Mouse (Mus musculus) ES-E14 (cell line): Measurements from ENCODE around the gene Cpt1c. TPM values are rescaled to one million over a fixed set of nuclear protein-coding genes. Genes with fewer than 3 reads are reported as not detected.

Experiments
- DNase-seq: peaks from one replicate; pipeline ENCODE4 v3.0.0-alpha.2; 2013; ENCODE audit warnings: low read depth, low spot score
- H3K27ac ChIP-seq: 2 replicates; pipeline ENCODE4 v1.5.1; 2012; ENCODE audit warnings: low read depth, mild to moderate bottlenecking, low read length, moderate library complexity, mixed read lengths; ENCODE audit not compliant: poor library complexity, insufficient read depth, severe bottlenecking
- H3K36me3 ChIP-seq: 2 replicates; pipeline ENCODE4 v1.6.1; 2012; ENCODE audit warnings: mild to moderate bottlenecking, low read length, moderate library complexity, mixed read lengths; ENCODE audit not compliant: control insufficient read depth, poor library complexity, insufficient read depth, severe bottlenecking
- H3K4me1 ChIP-seq, 2 experiments: fragments of 150-350 bp in 1 of 2; sonication (generic) in 1 of 2; 2 replicates each; pipeline ENCODE4 v1.6.1; 2012; ENCODE audit warnings: low read length in 2 of 2, mild to moderate bottlenecking in 1 of 2, mixed read lengths in 1 of 2; ENCODE audit not compliant: control insufficient read depth in 2 of 2, insufficient read depth in 2 of 2, poor library complexity in 1 of 2
- H3K4me3 ChIP-seq, 2 experiments: fragments of 150-350 bp in 1 of 2; sonication (generic) in 1 of 2; 2 replicates each; pipeline ENCODE4 v1.5.1; 2012; ENCODE audit warnings: low read length in 2 of 2, low read depth in 1 of 2, mild to moderate bottlenecking in 1 of 2, mixed read lengths in 1 of 2; ENCODE audit not compliant: insufficient read depth in 1 of 2, poor library complexity in 1 of 2, severe bottlenecking in 1 of 2
- H3K9ac ChIP-seq: 2 replicates; pipeline ENCODE4 v1.6.1; 2012; ENCODE audit warnings: low read depth, mild to moderate bottlenecking, low read length, mixed read lengths; ENCODE audit not compliant: poor library complexity, insufficient read depth, severe bottlenecking
- H3K9me3 ChIP-seq: fragments of 150-350 bp; sonication (generic); 2 replicates; pipeline ENCODE4 v1.6.1; 2012; ENCODE audit warnings: low read depth, mild to moderate bottlenecking, low read length; ENCODE audit not compliant: control insufficient read depth, insufficient read depth
- CHD2 ChIP-seq: IDR thresholded peaks from 2 replicates; pipeline ENCODE4 v1.6.1; 2014; ENCODE audit warnings: mild to moderate bottlenecking, low read depth, low read length, inconsistent platforms
- HCFC1 ChIP-seq: IDR thresholded peaks from 2 replicates; pipeline ENCODE4 v1.6.1; 2012; ENCODE audit warnings: low read length, inconsistent platforms, borderline replicate concordance; ENCODE audit not compliant: insufficient read depth
- MAFK ChIP-seq: IDR thresholded peaks from 2 replicates; pipeline ENCODE4 v1.6.1; 2014; ENCODE audit warnings: mild to moderate bottlenecking, low read depth, low read length, inconsistent platforms; ENCODE audit not compliant: insufficient read depth
- ZC3H11A ChIP-seq: IDR thresholded peaks from 2 replicates; pipeline ENCODE4 v1.6.1; 2012; ENCODE audit warnings: low read depth, mild to moderate bottlenecking, inconsistent platforms, low read length, borderline replicate concordance
- ZNF384 ChIP-seq: IDR thresholded peaks from 2 replicates; pipeline ENCODE4 v1.6.1; 2012; ENCODE audit warnings: low read depth, low read length, inconsistent platforms
- in situ Hi-C, 2 experiments: fragments of 600-800 bp; cut with MboI; formaldehyde crosslinking; loops; one replicate each; pipeline ENCODE4 v1.15.1; 2025; ENCODE audit warnings: low sequenced_read_pairs in 2 of 2, inconsistent platforms in 1 of 2; ENCODE audit not compliant: unreplicated experiment in 2 of 2
- total RNA-seq: library from RNA; depleted of rRNA; stranded (reverse); fragments of 300-350 nt; gene quantifications from 2 replicates; pipeline ENCODE4 v1.2.3, GENCODE M21; 2012

Cpt1c gene
- total RNA-seq, 1 experiment: 60.3 TPM

DNA sequence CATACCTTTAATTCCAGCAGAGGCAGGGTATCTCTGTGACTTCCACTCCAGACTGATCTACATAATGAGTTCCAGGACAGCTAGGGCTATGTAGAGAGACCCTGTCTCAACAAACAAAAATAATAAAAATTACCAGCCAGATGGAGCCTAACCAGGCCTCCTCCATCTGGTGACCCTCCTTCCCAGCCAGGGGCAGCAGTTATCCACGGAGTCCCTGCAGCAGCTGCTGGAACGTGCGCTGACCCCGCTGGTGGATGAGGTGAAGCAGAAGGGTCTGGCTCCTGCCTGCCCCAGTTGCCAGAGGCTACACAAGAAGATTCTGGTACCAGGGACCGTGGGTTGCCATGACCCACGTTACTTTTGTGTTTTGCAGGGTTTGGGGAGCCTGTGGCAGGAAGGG, 18.4 kb downstream of the Cpt1c start:
- H3K9me3 ChIP-seq: no peaks in the 10 kb centered on the region
- peaks cover 0 to 9% of the 10 kb centered on the region in 2 experiments; a peak in 2 of 4 replicates for H3K4me1 ChIP-seq
- H3K9ac ChIP-seq: no peak overlapping the region
- no peak for TF ChIP-seq HCFC1
- TF ChIP-seq MAFK: no peak
- TF ChIP-seq ZNF384: no peak
- no peak for TF ChIP-seq ZC3H11A
- no peak for TF ChIP-seq CHD2
- no peak overlapping the region for H3K27ac ChIP-seq
- H3K4me3 ChIP-seq: no peak overlapping the region
- no peak for DNase-seq
- peaks cover 23% of the 10 kb centered on the region; the same call in 1 of the 2 replicates for H3K36me3 ChIP-seq
- in situ Hi-C loops: no loop called here

DNA sequence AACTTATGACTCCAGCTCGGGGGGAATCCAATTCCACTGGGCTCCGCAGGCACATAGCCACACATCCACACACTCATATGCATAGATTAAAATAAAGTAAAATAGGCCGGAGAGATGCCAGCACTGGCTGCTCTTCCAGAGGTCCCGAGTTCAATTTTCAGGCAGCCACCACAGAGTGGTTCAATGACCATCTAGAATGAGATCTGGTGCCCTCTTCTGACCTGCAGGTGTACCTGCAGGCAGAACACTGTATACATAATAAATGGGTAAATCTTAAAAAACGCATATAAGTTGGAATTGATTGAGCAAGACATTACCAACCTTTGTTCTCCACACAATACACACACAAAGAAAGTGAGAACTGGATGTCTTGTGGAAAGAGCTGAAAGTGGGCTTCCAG, 19.0 kb downstream of the Cpt1c start:
- Histone ChIP-seq H3K9me3 (no peaks in the 10 kb centered on the region), H3K4me3 (no peak overlapping the region), H3K4me1 (peaks cover 0 to 12% of the 10 kb centered on the region in 2 experiments; a peak in 2 of 4 replicates), H3K9ac (no peak overlapping the region), H3K27ac (no peak overlapping the region), H3K36me3 (peaks cover 16% of the 10 kb centered on the region; the same call in 1 of the 2 replicates)
- no peak for TF ChIP-seq HCFC1
- no peak for TF ChIP-seq ZNF384
- TF ChIP-seq ZC3H11A: no peak
- no peak for TF ChIP-seq CHD2
- TF ChIP-seq MAFK: no peak
- in situ Hi-C loops: no loop called here
- DNase-seq: no peak

DNA sequence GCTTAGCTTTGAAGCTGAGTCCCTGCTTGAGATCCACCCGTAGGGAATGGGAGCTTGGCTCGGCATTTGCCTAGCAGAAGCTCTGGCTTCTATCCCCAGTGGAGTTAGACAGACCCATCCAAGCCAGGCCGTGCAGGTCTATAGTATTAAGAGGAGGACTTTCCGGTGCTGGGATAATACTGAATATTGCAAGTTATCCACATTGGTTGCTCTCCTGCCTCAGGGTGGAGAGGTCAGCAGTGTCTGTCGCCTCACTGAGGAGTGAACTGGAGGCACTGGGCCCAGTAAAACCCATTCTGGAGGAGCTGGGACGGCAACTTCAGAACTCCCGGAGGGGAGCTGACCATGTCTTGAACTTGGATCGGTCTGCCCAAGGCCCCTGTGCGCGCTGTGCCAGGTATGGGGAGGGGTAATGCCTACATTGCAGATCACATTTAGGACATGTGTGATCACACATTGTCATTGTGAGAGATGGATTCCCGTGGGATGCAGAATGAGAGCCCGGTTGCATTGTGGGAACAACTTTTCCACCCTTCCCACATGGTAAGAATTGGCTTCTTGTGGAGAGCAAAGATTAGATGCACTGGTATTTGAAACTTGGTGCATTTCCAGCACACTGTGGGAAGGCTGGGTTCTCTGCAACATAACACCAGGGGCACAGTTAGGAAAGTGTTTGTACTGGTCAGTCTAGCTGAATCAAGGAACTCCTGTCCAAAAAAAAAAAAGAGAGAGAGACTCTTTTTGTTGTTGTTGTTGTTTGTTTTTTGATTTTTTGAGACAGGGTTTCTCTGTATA, 20.4 kb downstream of the Cpt1c start:
- H3K4me3 ChIP-seq: no peak overlapping the region
- no peak overlapping the region for H3K27ac ChIP-seq
- no peak for DNase-seq
- no peak for TF ChIP-seq ZNF384
- TF ChIP-seq HCFC1: no peak
- no peak for TF ChIP-seq CHD2
- no peak for TF ChIP-seq ZC3H11A
- no peak for TF ChIP-seq MAFK
- H3K36me3 ChIP-seq: peaks cover 6% of the 10 kb centered on the region; the same call in 1 of the 2 replicates
- no peak overlapping the region for H3K9ac ChIP-seq
- no peaks in the 10 kb centered on the region for H3K9me3 ChIP-seq
- in situ Hi-C loops: no loop called here
- H3K4me1 ChIP-seq: peaks cover 0 to 14% of the 10 kb centered on the region in 2 experiments; a peak in 2 of 4 replicates

DNA sequence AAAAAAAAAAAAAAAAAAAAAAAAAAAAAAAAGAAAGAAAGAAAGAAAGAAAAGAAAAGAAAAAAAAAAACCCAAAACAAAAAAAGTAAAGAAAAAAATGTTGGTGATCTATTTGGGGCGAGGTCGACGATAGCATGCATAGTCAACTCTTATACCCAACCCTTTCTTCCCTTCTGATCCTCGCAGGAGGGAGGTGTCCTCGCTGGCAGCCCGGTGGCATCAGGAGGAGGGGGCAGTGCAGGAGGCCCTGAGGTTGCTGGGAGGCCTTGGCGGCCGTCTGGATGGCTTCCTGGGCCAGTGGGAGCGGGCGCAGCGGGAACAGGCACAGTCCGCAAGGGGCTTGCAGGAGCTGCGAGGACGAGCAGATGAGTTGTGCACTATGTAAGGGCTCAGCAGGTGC, 21.1 kb downstream of the Cpt1c start:
- in situ Hi-C loops: no loop called here

More for the DNA sequence above, 21.1 kb downstream of the Cpt1c start:
- Histone ChIP-seq H3K27ac (no peak overlapping the region), H3K36me3 (no peaks in the 10 kb centered on the region), H3K4me1 (peaks cover 0 to 14% of the 10 kb centered on the region in 2 experiments; a peak in 2 of 4 replicates), H3K9me3 (no peaks in the 10 kb centered on the region), H3K9ac (no peak overlapping the region), H3K4me3 (no peak overlapping the region)
- no peak for DNase-seq
- TF ChIP-seq ZNF384: no peak
- no peak for TF ChIP-seq ZC3H11A
- no peak for TF ChIP-seq HCFC1
